Mouse (Mus musculus) intestine, embryonic 15.5 days (tissue): ENCODE results near the gene Rnf26. TPM values are rescaled to one million over a fixed set of nuclear protein-coding genes. Genes with fewer than 3 reads are reported as not detected.
A peak's percentile ranks its signal among the peaks of the same experiment; 100 is the strongest.

Experiments
- ATAC-seq: fragments of 200-750 bp; cut with Nextera tagmentation; 2 replicates; pipeline ENCODE4 v1.8.0; 2017; ENCODE audit warnings: moderate TSS enrichment, moderate library complexity
- H3K27ac ChIP-seq: fragments of 300-500 bp; sonication (generic); 2 replicates; pipeline ENCODE4 v1.5.1; 2015; ENCODE audit warnings: mild to moderate bottlenecking, inconsistent platforms
- H3K27me3 ChIP-seq: fragments of 300-500 bp; sonication (generic); replicated peaks from 2 replicates; pipeline ENCODE4 v1.6.1; 2015; ENCODE audit warnings: inconsistent platforms
- H3K36me3 ChIP-seq: fragments of 300-500 bp; sonication (generic); 2 replicates; pipeline ENCODE4 v1.6.1; 2015; ENCODE audit warnings: inconsistent platforms
- H3K4me1 ChIP-seq: fragments of 300-500 bp; sonication (generic); replicated peaks from 2 replicates; pipeline ENCODE4 v1.6.1; 2015; ENCODE audit warnings: inconsistent platforms
- H3K4me2 ChIP-seq: fragments of 300-500 bp; sonication (generic); replicated peaks from 2 replicates; pipeline ENCODE4 v1.6.1; 2015; ENCODE audit warnings: mild to moderate bottlenecking, inconsistent platforms
- H3K4me3 ChIP-seq: fragments of 300-500 bp; sonication (generic); replicated peaks from 2 replicates; pipeline ENCODE4 v1.5.1; 2015; ENCODE audit warnings: inconsistent platforms
- H3K9ac ChIP-seq: fragments of 300-500 bp; sonication (generic); 2 replicates; pipeline ENCODE4 v1.6.1; 2015; ENCODE audit warnings: inconsistent platforms
- H3K9me3 ChIP-seq: fragments of 300-500 bp; sonication (generic); 2 replicates; pipeline ENCODE4 v1.6.1; 2016; ENCODE audit warnings: inconsistent platforms
- WGBS: fragments of 180-500 bp; shearing (Covaris S2); methylation state at CpG from one replicate; pipeline ENCODE4 v1.1.7; 2015; 5-methylcytosine and 5-hydroxymethylcytosine counted together
- polyA plus RNA-seq: library from polyadenylated mRNA; unstranded; fragments of >200 nt; fragmentation: Nextera tagmentation; extraction: Ambion mirVana; gene quantifications from 2 replicates; pipeline ENCODE4 v1.2.1, GENCODE M21; 2015

Gene Rnf26
- polyA plus RNA-seq, 1 experiment from 2014 or later: 56.9 TPM

- H3K4me3 ChIP-seq: no peak overlapping the region
- H3K4me1 ChIP-seq: peaks cover 43% of the 10 kb centered on the region
- 85% methylated on average over 10 of the region's 10 CpGs for WGBS
- no peak for ATAC-seq
- H3K9me3 ChIP-seq: no peaks in the 10 kb centered on the region
- peaks cover 4% of the 10 kb centered on the region; the same call in 1 of the 2 replicates for H3K36me3 ChIP-seq
- no peaks in the 10 kb centered on the region for H3K27me3 ChIP-seq
- H3K9ac ChIP-seq: no peak overlapping the region
- no peak overlapping the region for H3K27ac ChIP-seq
- H3K4me2 ChIP-seq: no peak overlapping the region
Observed at GRCm38 (mm10) chr9:44105781-44106180, 7.5 kb downstream of the Rnf26 start.

- Histone ChIP-seq H3K27me3 (no peaks in the 10 kb centered on the region), H3K4me3 (no peak overlapping the region), H3K9me3 (no peaks in the 10 kb centered on the region), H3K4me2 (no peak overlapping the region), H3K27ac (no peak overlapping the region), H3K9ac (no peak overlapping the region), H3K4me1 (peaks cover 36% of the 10 kb centered on the region), H3K36me3 (peaks cover 4% of the 10 kb centered on the region; the same call in 1 of the 2 replicates)
- ATAC-seq: no peak
- 86% methylated on average over 7 of the region's 7 CpGs for WGBS
Observed at GRCm38 (mm10) chr9:44104881-44105280, 8.4 kb downstream of the Rnf26 start.

- H3K4me2 ChIP-seq: no peak within 1 kb of the TSS
- peaks cover 4% of the 10 kb centered on the region; the same call in 1 of the 2 replicates for H3K36me3 ChIP-seq
- H3K4me1 ChIP-seq: 0 out of 2 replicates have a peak, but pooled peaks cover 3% of the 10 kb centered on the region
- no peak for ATAC-seq
- no peak within 1 kb of the TSS for H3K9ac ChIP-seq
- H3K9me3 ChIP-seq: no peaks in the 10 kb centered on the region
- 69% methylated on average over 9 of the region's 9 CpGs for WGBS
- H3K4me3 ChIP-seq: no peak within 1 kb of the TSS
- no peaks in the 10 kb centered on the region for H3K27me3 ChIP-seq
- H3K27ac ChIP-seq: no peak within 1 kb of the TSS
Observed at GRCm38 (mm10) chr9:44101490-44101889, 11.8 kb downstream of the Rnf26 start, which contains the start of gene Mfrp. Mfrp (plus strand) TSS chr9:44101729.

GRCm38 (mm10) chr9:44096536-44096935, 16.8 kb downstream of the Rnf26 start:
- Histone ChIP-seq H3K27ac (no peak overlapping the region), H3K4me1 (peaks cover 6% of the 10 kb centered on the region; the same call in 1 of the 2 replicates), H3K9me3 (no peaks in the 10 kb centered on the region), H3K4me2 (no peak overlapping the region), H3K27me3 (no peaks in the 10 kb centered on the region), H3K9ac (no peak overlapping the region), H3K4me3 (no peak overlapping the region), H3K36me3 (no peaks in the 10 kb centered on the region)
- 0 out of 2 replicates have a peak, but pooled peaks have one; percentile 24 for ATAC-seq
- 45% methylated on average over 9 of the region's 9 CpGs for WGBS

- H3K9ac ChIP-seq: no peak overlapping the region
- no peaks in the 10 kb centered on the region for H3K27me3 ChIP-seq
- peaks cover 6% of the 10 kb centered on the region; the same call in 1 of the 2 replicates for H3K4me1 ChIP-seq
- peaks cover 3% of the 10 kb centered on the region; the same call in 1 of the 2 replicates for H3K36me3 ChIP-seq
- no peak for ATAC-seq
- no peaks in the 10 kb centered on the region for H3K9me3 ChIP-seq
- H3K4me3 ChIP-seq: no peak overlapping the region
- H3K4me2 ChIP-seq: no peak overlapping the region
- H3K27ac ChIP-seq: no peak overlapping the region
- 91% methylated on average over 9 of the region's 9 CpGs for WGBS
Observed at GRCm38 (mm10) chr9:44095781-44096180, 17.5 kb downstream of the Rnf26 start.

GRCm38 (mm10) chr9:44094737-44095136, 18.6 kb downstream of the Rnf26 start:
- WGBS: 81% methylated on average over 3 of the region's 3 CpGs
- H3K27ac ChIP-seq: no peak overlapping the region

GRCm38 (mm10) chr9:44093612-44094503, 19.5 kb downstream of the Rnf26 start:
- Histone ChIP-seq H3K27me3 (no peaks in the 10 kb centered on the region), H3K4me2 (no peak overlapping the region; the same call in 1 of the 2 replicates), H3K36me3 (peaks cover 3% of the 10 kb centered on the region; the same call in 1 of the 2 replicates), H3K9ac (no peak overlapping the region), H3K4me3 (no peak overlapping the region), H3K27ac (no peak overlapping the region), H3K4me1 (peaks cover 17% of the 10 kb centered on the region), H3K9me3 (no peaks in the 10 kb centered on the region)
- peak; percentile 58 for ATAC-seq
- WGBS: 39% methylated on average over 24 of the region's 24 CpGs

More at GRCm38 (mm10) chr9:44094737-44095136, 18.6 kb downstream of the Rnf26 start:
- H3K4me3 ChIP-seq: no peak overlapping the region
- H3K36me3 ChIP-seq: peaks cover 3% of the 10 kb centered on the region; the same call in 1 of the 2 replicates
- H3K9ac ChIP-seq: no peak overlapping the region
- ATAC-seq: no peak
- no peaks in the 10 kb centered on the region for H3K27me3 ChIP-seq
- H3K9me3 ChIP-seq: no peaks in the 10 kb centered on the region
- no peak overlapping the region for H3K4me2 ChIP-seq
- peaks cover 9% of the 10 kb centered on the region; the same call in 1 of the 2 replicates for H3K4me1 ChIP-seq

GRCm38 (mm10) chr9:44088877-44089608, 24.3 kb downstream of the Rnf26 start:
- peaks cover 43% of the 10 kb centered on the region for H3K4me1 ChIP-seq

GRCm38 (mm10) chr9:44087761-44088455, 25.4 kb downstream of the Rnf26 start:
- Histone ChIP-seq H3K27ac (0 out of 2 replicates have a peak overlapping the region, but pooled peaks have one; percentile 0), H3K4me1 (peaks cover 49% of the 10 kb centered on the region), H3K4me2 (peak overlapping the region; percentile 31), H3K36me3 (peaks cover 3% of the 10 kb centered on the region; the same call in 1 of the 2 replicates), H3K9me3 (no peaks in the 10 kb centered on the region), H3K9ac (0 out of 2 replicates have a peak overlapping the region, but pooled peaks have one; percentile 15), H3K4me3 (no peak overlapping the region), H3K27me3 (no peaks in the 10 kb centered on the region)
- peak; percentile 35; the same call in 1 of the 2 replicates for ATAC-seq
- 9% methylated on average over 15 of the region's 15 CpGs for WGBS

More at GRCm38 (mm10) chr9:44088877-44089608, 24.3 kb downstream of the Rnf26 start:
- 0 out of 2 replicates have a peak overlapping the region, but pooled peaks have one; percentile 11 for H3K4me2 ChIP-seq
- no peaks in the 10 kb centered on the region for H3K27me3 ChIP-seq
- WGBS: 63% methylated on average over 12 of the region's 12 CpGs
- H3K9ac ChIP-seq: no peak overlapping the region
- no peaks in the 10 kb centered on the region for H3K9me3 ChIP-seq
- no peak overlapping the region for H3K4me3 ChIP-seq
- peaks cover 3% of the 10 kb centered on the region; the same call in 1 of the 2 replicates for H3K36me3 ChIP-seq
- 0 out of 2 replicates have a peak overlapping the region, but pooled peaks have one; percentile 27 for H3K27ac ChIP-seq
- ATAC-seq: no peak

GRCm38 (mm10) chr9:44086960-44087359, 26.4 kb downstream of the Rnf26 start:
- Histone ChIP-seq H3K36me3 (peaks cover 3% of the 10 kb centered on the region; the same call in 1 of the 2 replicates), H3K9ac (no peak overlapping the region), H3K27me3 (no peaks in the 10 kb centered on the region), H3K9me3 (no peaks in the 10 kb centered on the region), H3K4me1 (peaks cover 49% of the 10 kb centered on the region), H3K4me3 (no peak overlapping the region), H3K4me2 (peak overlapping the region; percentile 31), H3K27ac (no peak overlapping the region)
- no peak for ATAC-seq
- 42% methylated on average over 10 of the region's 10 CpGs for WGBS
